Mouse (Mus musculus): ENCODE measurements around the gene Crtc3.

Gene Crtc3

GRCm38 (mm10) chr7:80542139-80542831 lies 146.4 kb downstream of the Crtc3 start:
- no peak for DNase-seq

GRCm38 (mm10) chr7:80539581-80539980 lies 149.1 kb downstream of the Crtc3 start:
- DNase-seq, result no peak

All from layer of hippocampus, adult 9-11 months (tissue).